Mouse (Mus musculus): ENCODE measurements around the gene Gm9789. TPM values are rescaled to one million over a fixed set of nuclear protein-coding genes. Genes with fewer than 3 reads are reported as not detected.
"Not testable (repeated sequence)": the region's sequence is repeated elsewhere in the genome, so short reads cannot be mapped to it uniquely, and the experiment has no call there.

Gene Gm9789
- polyA plus RNA-seq (2016; fragmentation: Nextera tagmentation; extraction: Ambion mirVana), result not detected in 2 replicates

GRCm38 (mm10) chr16:89157652-89158051, at the start of gene Gm9789:
Gene Gm9789 (plus strand): TSS chr16:89157952.
- no peak for DNase-seq (ENCODE audit: extremely low spot score, low spot score)
- WGBS, result 87% methylated on average over 4 of the region's 4 CpGs
- H3K4me1 ChIP-seq, result no peaks in the 10 kb centered on the region
- H3K27ac ChIP-seq, result no peak within 1 kb of the TSS
- no peaks in the 10 kb centered on the region for H3K9me3 ChIP-seq
- no peak within 1 kb of the TSS for H3K4me3 ChIP-seq
- no peaks in the 10 kb centered on the region for H3K36me3 ChIP-seq (replicated peaks)
- no peaks in the 10 kb centered on the region for H3K27me3 ChIP-seq (ENCODE audit: poor library complexity, severe bottlenecking)

- Histone ChIP-seq H3K27ac (no peak within 1 kb of the TSS), H3K36me3 (replicated peaks) (no peaks in the 10 kb centered on the region), H3K4me3 (no peak within 1 kb of the TSS), H3K4me1 (no peaks in the 10 kb centered on the region), H3K27me3 (ENCODE audit: poor library complexity, severe bottlenecking) (no peaks in the 10 kb centered on the region), H3K9me3 (no peaks in the 10 kb centered on the region)
- DNase-seq (ENCODE audit: extremely low spot score, low spot score), result no peak
- WGBS, result 100% methylated on average over 1 of the region's 1 CpGs
Observed at GRCm38 (mm10) chr16:89140551-89140950, 17.2 kb upstream of the Gm9789 start, which contains the start of gene Gm6358. Gene Gm6358 (plus strand): TSS chr16:89140851.

- no peak for DNase-seq (ENCODE audit: extremely low spot score, low spot score)
- no peak within 1 kb of the TSS for H3K27ac ChIP-seq
- H3K4me1 ChIP-seq, result no peaks in the 10 kb centered on the region
- H3K36me3 ChIP-seq (replicated peaks), result no peaks in the 10 kb centered on the region
- 0 out of 2 replicates have a peak, but pooled peaks cover 6% of the 10 kb centered on the region for H3K9me3 ChIP-seq
- no peak within 1 kb of the TSS for H3K4me3 ChIP-seq
- H3K27me3 ChIP-seq (ENCODE audit: poor library complexity, severe bottlenecking), result no peaks in the 10 kb centered on the region
- WGBS, result 93% methylated on average over 1 of the region's 1 CpGs
Observed at GRCm38 (mm10) chr16:89150786-89151185, 7.0 kb upstream of the Gm9789 start, which contains the start of gene Gm10061. Gene Gm10061 (plus strand): TSS chr16:89151086.

- H3K9me3 ChIP-seq; H3K27me3 ChIP-seq (ENCODE audit: poor library complexity, severe bottlenecking); H3K27ac ChIP-seq; H3K4me3 ChIP-seq; H3K4me1 ChIP-seq; H3K36me3 ChIP-seq (replicated peaks); DNase-seq (ENCODE audit: extremely low spot score, low spot score): not testable (repeated sequence)
Observed at GRCm38 (mm10) chr16:89169190-89169589, 11.4 kb downstream of the Gm9789 start, which contains the start of gene Gm7735. Gene Gm7735 (plus strand): TSS chr16:89169490.

- no peaks in the 10 kb centered on the region for H3K9me3 ChIP-seq
- DNase-seq (ENCODE audit: extremely low spot score, low spot score), result no peak
- no peaks in the 10 kb centered on the region for H3K36me3 ChIP-seq (replicated peaks)
- H3K27me3 ChIP-seq (ENCODE audit: poor library complexity, severe bottlenecking), result no peaks in the 10 kb centered on the region
- no peaks in the 10 kb centered on the region for H3K4me1 ChIP-seq
- H3K4me3 ChIP-seq, result no peak within 1 kb of the TSS
- no peak within 1 kb of the TSS for H3K27ac ChIP-seq
- 82% methylated on average over 2 of the region's 2 CpGs for WGBS
Observed at GRCm38 (mm10) chr16:89174435-89174834, 16.7 kb downstream of the Gm9789 start, which contains the start of gene 1110057P08Rik. Gene 1110057P08Rik (plus strand): TSS chr16:89174735.

- H3K4me1 ChIP-seq, result no peaks in the 10 kb centered on the region
- no peak for DNase-seq (ENCODE audit: extremely low spot score, low spot score)
- no peak overlapping the region for H3K4me3 ChIP-seq
- H3K27me3 ChIP-seq (ENCODE audit: poor library complexity, severe bottlenecking), result no peaks in the 10 kb centered on the region
- H3K36me3 ChIP-seq (replicated peaks), result no peaks in the 10 kb centered on the region
- no peaks in the 10 kb centered on the region for H3K9me3 ChIP-seq
- H3K27ac ChIP-seq, result no peak overlapping the region
- 88% methylated on average over 4 of the region's 4 CpGs for WGBS
Observed at GRCm38 (mm10) chr16:89188621-89189020, 30.9 kb downstream of the Gm9789 start.

GRCm38 (mm10) chr16:89205561-89205960, 47.8 kb downstream of the Gm9789 start, which contains the start of gene Krtap20-2:
Gene Krtap20-2 (plus strand): TSS chr16:89205861.
- WGBS, result 83% methylated on average over 1 of the region's 1 CpGs
- Histone ChIP-seq H3K4me3 (no peak within 1 kb of the TSS), H3K27me3 (ENCODE audit: poor library complexity, severe bottlenecking) (no peaks in the 10 kb centered on the region), H3K36me3 (replicated peaks) (no peaks in the 10 kb centered on the region), H3K9me3 (no peaks in the 10 kb centered on the region), H3K4me1 (no peaks in the 10 kb centered on the region), H3K27ac (no peak within 1 kb of the TSS)
- DNase-seq (ENCODE audit: extremely low spot score, low spot score), result no peak

Other genes starting within 250 kb of the Gm9789 start
- gene Krtap19-9b, start 225.7 kb upstream of the Gm9789 start, polyA plus RNA-seq (2016; fragmentation: Nextera tagmentation; extraction: Ambion mirVana), result not detected in 2 replicates
- not detected in 2 replicates for gene Krtap16-3, start 195.1 kb upstream of the Gm9789 start, polyA plus RNA-seq (2016; fragmentation: Nextera tagmentation; extraction: Ambion mirVana)
- not detected in 2 replicates for gene Krtap22-2, start 147.2 kb upstream of the Gm9789 start, polyA plus RNA-seq (2016; fragmentation: Nextera tagmentation; extraction: Ambion mirVana)
- not detected in 2 replicates for gene Gm10229, start 142.7 kb upstream of the Gm9789 start, polyA plus RNA-seq (2016; fragmentation: Nextera tagmentation; extraction: Ambion mirVana)
- not detected in 2 replicates for gene Krtap6-1, start 126.3 kb upstream of the Gm9789 start, polyA plus RNA-seq (2016; fragmentation: Nextera tagmentation; extraction: Ambion mirVana)
- not detected in 2 replicates for gene Gm10228, start 116.5 kb upstream of the Gm9789 start, polyA plus RNA-seq (2016; fragmentation: Nextera tagmentation; extraction: Ambion mirVana)
- gene Krtap6-5, start 110.1 kb upstream of the Gm9789 start, polyA plus RNA-seq (2016; fragmentation: Nextera tagmentation; extraction: Ambion mirVana), result not detected in 2 replicates
- not detected in 2 replicates for gene 1110025L11Rik, start 94.0 kb upstream of the Gm9789 start, polyA plus RNA-seq (2016; fragmentation: Nextera tagmentation; extraction: Ambion mirVana)
- gene Krtap6-3, start 73.9 kb upstream of the Gm9789 start, polyA plus RNA-seq (2016; fragmentation: Nextera tagmentation; extraction: Ambion mirVana), result not detected in 2 replicates
- gene Gm6358, start 17.1 kb upstream of the Gm9789 start, polyA plus RNA-seq (2016; fragmentation: Nextera tagmentation; extraction: Ambion mirVana), result not detected in 2 replicates
- gene Gm10061, start 6.9 kb upstream of the Gm9789 start, polyA plus RNA-seq (2016; fragmentation: Nextera tagmentation; extraction: Ambion mirVana), result not detected in 2 replicates
- not detected in 2 replicates for gene Gm7735, start 11.5 kb downstream of the Gm9789 start, polyA plus RNA-seq (2016; fragmentation: Nextera tagmentation; extraction: Ambion mirVana)
- not detected in 2 replicates for gene 1110057P08Rik, start 16.8 kb downstream of the Gm9789 start, polyA plus RNA-seq (2016; fragmentation: Nextera tagmentation; extraction: Ambion mirVana)
- gene Krtap20-2, start 47.9 kb downstream of the Gm9789 start, polyA plus RNA-seq (2016; fragmentation: Nextera tagmentation; extraction: Ambion mirVana), result not detected in 2 replicates
- not detected in 2 replicates for gene Krtap21-1, start 245.9 kb downstream of the Gm9789 start, polyA plus RNA-seq (2016; fragmentation: Nextera tagmentation; extraction: Ambion mirVana)

Measured in forebrain, embryonic 10.5 days (tissue).